Mouse (Mus musculus): ENCODE results near the gene Atxn7l1.

DNA sequence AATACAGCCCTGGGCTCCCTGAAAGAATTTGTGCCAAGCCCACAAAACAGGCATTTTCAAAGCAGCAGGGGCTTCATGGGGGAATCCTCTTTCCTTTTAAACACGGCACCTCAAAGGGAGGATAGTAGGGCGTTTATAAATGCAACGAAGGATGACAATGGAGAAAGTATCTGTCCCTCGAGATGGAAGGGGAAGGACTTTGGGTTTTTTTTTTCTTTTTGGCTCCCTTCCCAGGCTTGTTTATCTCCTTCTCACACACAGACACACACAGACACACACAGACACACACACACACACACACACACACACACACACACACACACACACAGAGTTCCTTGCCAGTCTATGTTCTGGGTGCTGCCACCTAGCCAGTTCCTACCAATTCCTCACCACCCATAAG lies 189.8 kb downstream of the Atxn7l1 start:
- TF ChIP-seq CTCF (IDR thresholded peaks at IDR 0.05; ENCODE audit: insufficient read depth, low read length) (no peak), POLR2A (IDR thresholded peaks at IDR 0.05; ENCODE audit: borderline replicate concordance, extremely low read depth, low read depth, low read length) (no peak)

All from lung, adult 2 months (tissue).